Mouse (Mus musculus): ENCODE measurements around the gene Lipt2. TPM values are rescaled to one million over a fixed set of nuclear protein-coding genes. Genes with fewer than 3 reads are reported as not detected.

Lipt2 gene
- polyA plus RNA-seq, 1 experiment, result 4.2 TPM

DNA sequence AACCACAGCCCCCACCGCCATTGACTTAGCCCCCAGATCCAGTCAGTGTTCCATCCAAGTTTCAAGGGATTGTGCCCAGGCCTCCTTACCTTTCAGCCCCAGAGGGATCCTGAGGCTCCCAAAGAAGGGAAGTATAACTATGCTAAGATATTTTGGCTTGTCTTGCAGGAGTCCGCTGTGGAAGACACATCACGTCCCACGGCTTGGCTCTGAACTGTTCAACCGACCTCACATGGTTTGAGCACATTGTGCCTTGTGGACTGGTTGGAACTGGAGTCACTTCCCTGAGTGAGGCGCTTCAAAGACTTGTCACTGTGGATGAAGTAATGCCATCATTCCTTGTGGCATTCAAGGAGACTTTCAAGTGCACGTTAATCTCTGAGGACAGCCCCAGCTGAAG is 929 bp downstream of the Lipt2 start:
- peak overlapping the region; percentile 78 for H3K4me3 ChIP-seq (ENCODE audit: insufficient read depth, low read length)
- TF ChIP-seq POLR2A (IDR thresholded peaks at IDR 0.05; ENCODE audit: borderline replicate concordance, low read depth, low read length), result no peak
- TF ChIP-seq CTCF (IDR thresholded peaks at IDR 0.05; ENCODE audit: low read depth, low read length), result no peak
- H3K4me1 ChIP-seq (ENCODE audit: control insufficient read depth, insufficient read depth, low read length), result peaks cover 25% of the 10 kb centered on the region
- no peak overlapping the region for H3K27ac ChIP-seq (ENCODE audit: insufficient read depth, low read depth, low read length)

DNA sequence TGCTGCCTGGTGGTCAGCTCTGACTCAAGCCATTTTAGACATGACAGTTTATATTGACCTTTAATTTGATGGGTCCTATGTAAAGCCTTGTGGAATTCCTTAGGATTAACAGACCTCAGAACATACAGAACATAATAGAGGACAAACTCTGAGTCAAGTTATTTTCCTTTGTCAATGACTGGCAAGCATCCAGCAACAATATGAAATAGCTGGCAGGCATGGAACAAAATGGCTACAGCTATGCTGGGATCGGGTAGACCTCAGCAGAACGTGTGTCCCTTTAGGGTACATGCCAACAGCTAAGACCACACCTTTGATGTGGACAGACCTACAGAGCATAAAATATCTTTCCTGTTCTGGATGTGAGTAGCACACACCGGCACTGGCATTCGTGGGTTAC is 4.4 kb downstream of the Lipt2 start:
- H3K27ac ChIP-seq (ENCODE audit: insufficient read depth, low read depth, low read length), result no peak overlapping the region
- TF ChIP-seq CTCF (IDR thresholded peaks at IDR 0.05; ENCODE audit: low read depth, low read length), result no peak
- TF ChIP-seq POLR2A (IDR thresholded peaks at IDR 0.05; ENCODE audit: borderline replicate concordance, low read depth, low read length), result no peak
- peaks cover 16% of the 10 kb centered on the region for H3K4me1 ChIP-seq (ENCODE audit: control insufficient read depth, insufficient read depth, low read length)
- H3K4me3 ChIP-seq (ENCODE audit: insufficient read depth, low read length), result no peak overlapping the region

DNA sequence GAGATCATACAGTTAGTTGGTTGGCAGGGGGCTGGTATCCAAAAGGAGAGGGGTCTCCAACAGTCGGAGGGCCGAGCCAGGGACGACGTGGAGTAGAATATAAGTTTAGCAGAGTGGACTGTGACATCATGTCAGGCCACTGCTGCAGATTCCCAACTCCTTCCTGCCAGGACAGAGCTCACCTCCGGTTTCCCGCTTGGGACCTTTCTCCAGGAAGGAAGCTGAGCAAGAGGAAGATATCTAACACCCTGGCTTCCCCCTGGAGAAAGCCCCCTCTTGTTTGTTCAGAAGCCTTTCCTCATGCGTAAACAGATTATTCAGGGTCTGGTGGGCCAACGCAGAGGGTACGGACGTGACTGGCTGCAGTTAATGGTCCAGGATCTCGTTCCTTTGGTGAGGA is 9.6 kb downstream of the Lipt2 start:
- H3K4me3 ChIP-seq (ENCODE audit: insufficient read depth, low read length), result no peak overlapping the region
- peaks cover 4% of the 10 kb centered on the region for H3K4me1 ChIP-seq (ENCODE audit: control insufficient read depth, insufficient read depth, low read length)
- H3K27ac ChIP-seq (ENCODE audit: insufficient read depth, low read depth, low read length), result no peak overlapping the region
- TF ChIP-seq POLR2A (IDR thresholded peaks at IDR 0.05; ENCODE audit: borderline replicate concordance, low read depth, low read length) (no peak), CTCF (IDR thresholded peaks at IDR 0.05; ENCODE audit: low read depth, low read length) (no peak)

DNA sequence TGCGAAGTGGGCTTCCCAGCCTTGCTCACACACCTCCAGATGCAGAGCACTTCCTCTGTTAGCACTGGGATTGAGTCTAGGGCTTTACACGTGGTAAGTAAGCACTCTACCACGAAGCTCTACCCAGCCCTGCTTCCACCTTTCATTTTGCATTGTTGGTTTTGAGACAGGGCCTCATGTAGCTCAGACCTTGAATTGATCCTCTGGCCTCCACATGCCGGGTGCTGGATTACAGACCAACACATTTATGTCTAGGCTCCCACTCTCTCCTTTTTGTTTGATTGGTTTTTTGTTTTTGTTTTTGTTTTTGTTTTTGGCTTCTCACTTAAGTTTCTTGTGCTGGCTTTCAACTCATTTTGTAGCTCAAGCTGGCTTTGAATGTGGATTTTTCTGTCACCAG is 11.7 kb downstream of the Lipt2 start:
- Histone ChIP-seq H3K4me3 (ENCODE audit: insufficient read depth, low read length) (no peak overlapping the region), H3K27ac (ENCODE audit: insufficient read depth, low read depth, low read length) (no peak overlapping the region), H3K4me1 (ENCODE audit: control insufficient read depth, insufficient read depth, low read length) (peaks cover 10% of the 10 kb centered on the region)
- TF ChIP-seq POLR2A (IDR thresholded peaks at IDR 0.05; ENCODE audit: borderline replicate concordance, low read depth, low read length), result no peak
- no peak for TF ChIP-seq CTCF (IDR thresholded peaks at IDR 0.05; ENCODE audit: low read depth, low read length)

DNA sequence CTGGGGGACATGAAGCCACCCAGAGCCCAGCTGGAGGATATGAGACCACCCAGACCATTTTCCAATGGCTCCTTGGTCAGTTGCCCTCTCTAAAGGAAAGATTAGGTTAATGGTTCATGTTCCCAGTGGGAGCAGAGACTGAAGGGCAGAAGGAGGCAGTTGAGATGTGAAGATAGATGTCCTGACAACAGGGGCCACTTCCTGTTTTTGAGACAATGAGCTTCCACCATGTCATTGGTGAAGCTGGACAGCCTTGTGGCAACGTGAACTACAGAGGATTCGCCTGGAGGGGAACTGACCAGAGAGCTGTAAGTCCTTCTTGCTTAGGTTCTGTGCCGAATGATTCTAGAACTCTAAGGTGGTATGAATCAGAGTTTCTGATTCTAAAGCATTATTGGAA is 17.2 kb downstream of the Lipt2 start, which contains the start of gene Kcne3:
Gene Kcne3, plus strand, starts transcription at position 234 of the 400 bp plus-strand sequence.
- Histone ChIP-seq H3K4me3 (ENCODE audit: insufficient read depth, low read length) (no peak within 1 kb of the TSS), H3K4me1 (ENCODE audit: control insufficient read depth, insufficient read depth, low read length) (peaks cover 23% of the 10 kb centered on the region), H3K27ac (ENCODE audit: insufficient read depth, low read depth, low read length) (no peak within 1 kb of the TSS)
- no peak for TF ChIP-seq CTCF (IDR thresholded peaks at IDR 0.05; ENCODE audit: low read depth, low read length)
- TF ChIP-seq POLR2A (IDR thresholded peaks at IDR 0.05; ENCODE audit: borderline replicate concordance, low read depth, low read length), result no peak

DNA sequence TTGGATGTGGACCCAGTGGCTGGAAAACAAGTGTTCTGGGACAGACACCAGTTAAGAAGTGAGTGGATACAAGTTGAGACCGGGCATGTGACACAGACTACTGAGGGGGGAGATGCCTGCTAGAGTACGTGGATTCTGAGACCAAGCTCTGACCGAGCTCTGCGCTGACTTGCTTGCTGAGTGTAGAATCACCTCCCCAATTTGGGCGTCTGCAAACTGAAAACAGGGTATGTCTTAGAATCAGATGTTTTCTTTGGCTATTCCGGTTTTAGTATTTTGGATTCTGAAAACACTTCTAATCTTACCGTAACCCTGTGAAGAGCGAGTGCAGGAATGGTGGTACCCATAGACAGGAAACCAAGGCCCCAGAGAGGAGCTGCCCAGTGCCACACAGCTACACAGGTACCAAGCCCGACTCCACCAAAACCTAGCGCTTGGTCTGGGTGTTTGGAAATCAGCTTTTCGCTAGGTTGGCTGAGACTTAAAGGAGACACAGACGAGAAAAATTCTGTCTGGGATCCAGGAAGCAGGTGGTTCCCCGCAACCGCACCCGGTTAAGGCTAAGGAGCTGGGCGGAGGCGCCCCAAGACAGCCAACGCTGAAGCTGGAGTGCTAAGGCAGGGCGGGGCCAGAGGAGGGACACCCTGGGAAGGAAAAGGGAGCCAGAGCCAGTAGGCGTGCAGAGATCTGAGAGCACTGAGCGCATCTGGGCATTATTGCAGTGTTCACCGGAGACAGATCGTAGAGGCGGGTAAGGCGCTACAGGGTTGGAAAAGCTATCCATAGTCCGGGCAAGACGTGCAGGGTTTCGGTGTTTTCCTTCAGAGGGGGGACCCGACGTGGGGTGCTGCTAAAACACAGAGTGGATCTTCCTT is 19.2 kb downstream of the Lipt2 start:
- Histone ChIP-seq H3K4me1 (ENCODE audit: control insufficient read depth, insufficient read depth, low read length) (peaks cover 39% of the 10 kb centered on the region), H3K4me3 (ENCODE audit: insufficient read depth, low read length) (peak overlapping the region; percentile 48), H3K27ac (ENCODE audit: insufficient read depth, low read depth, low read length) (no peak overlapping the region)
- TF ChIP-seq POLR2A (IDR thresholded peaks at IDR 0.05; ENCODE audit: borderline replicate concordance, low read depth, low read length) (no peak), CTCF (IDR thresholded peaks at IDR 0.05; ENCODE audit: low read depth, low read length) (no peak)

DNA sequence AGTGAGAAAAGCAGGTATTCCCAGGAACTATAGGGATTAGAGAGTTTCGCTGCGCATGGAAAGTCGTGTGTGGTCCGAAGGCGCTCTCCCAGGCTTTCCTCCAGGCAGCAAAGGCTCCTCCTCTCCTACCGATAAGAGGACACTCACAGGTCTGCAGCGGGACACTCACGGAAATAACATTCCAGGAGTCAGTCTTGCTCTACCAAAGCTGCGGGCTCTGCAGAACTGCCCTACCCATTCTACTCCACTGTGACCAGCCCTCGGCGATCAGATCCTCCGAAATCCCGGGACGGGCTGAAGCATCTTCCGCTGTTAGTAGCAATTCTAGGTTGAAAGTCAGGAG is 19.8 kb downstream of the Lipt2 start:
- Histone ChIP-seq H3K4me1 (ENCODE audit: control insufficient read depth, insufficient read depth, low read length) (peaks cover 39% of the 10 kb centered on the region), H3K4me3 (ENCODE audit: insufficient read depth, low read length) (peak overlapping the region; percentile 48), H3K27ac (ENCODE audit: insufficient read depth, low read depth, low read length) (no peak overlapping the region)
- TF ChIP-seq CTCF (IDR thresholded peaks at IDR 0.05; ENCODE audit: low read depth, low read length) (no peak), POLR2A (IDR thresholded peaks at IDR 0.05; ENCODE audit: borderline replicate concordance, low read depth, low read length) (no peak)

DNA sequence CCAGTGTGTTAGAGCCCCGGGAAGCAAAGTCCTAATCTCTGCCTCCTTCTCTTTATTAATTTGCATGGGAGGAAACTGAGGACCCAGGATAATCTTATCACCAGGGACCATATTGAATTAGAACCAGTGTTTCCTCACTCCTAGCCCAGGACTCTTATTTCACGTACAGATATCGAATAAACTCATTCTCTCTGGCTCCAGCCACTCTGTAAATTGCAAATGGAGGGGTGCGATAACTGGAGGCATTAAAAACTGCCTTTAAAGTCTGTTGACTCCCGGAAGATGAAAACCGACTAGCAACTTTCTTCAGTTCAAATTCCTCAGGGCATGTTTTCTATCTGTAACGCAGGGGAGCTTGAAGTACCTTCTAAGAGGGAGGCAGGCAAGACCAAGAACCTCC is 20.3 kb downstream of the Lipt2 start:
- Histone ChIP-seq H3K4me1 (ENCODE audit: control insufficient read depth, insufficient read depth, low read length) (peaks cover 39% of the 10 kb centered on the region), H3K27ac (ENCODE audit: insufficient read depth, low read depth, low read length) (no peak overlapping the region), H3K4me3 (ENCODE audit: insufficient read depth, low read length) (0 out of 2 replicates have a peak overlapping the region, but pooled peaks have one; percentile 48)
- TF ChIP-seq CTCF (IDR thresholded peaks at IDR 0.05; ENCODE audit: low read depth, low read length) (no peak), POLR2A (IDR thresholded peaks at IDR 0.05; ENCODE audit: borderline replicate concordance, low read depth, low read length) (no peak)

DNA sequence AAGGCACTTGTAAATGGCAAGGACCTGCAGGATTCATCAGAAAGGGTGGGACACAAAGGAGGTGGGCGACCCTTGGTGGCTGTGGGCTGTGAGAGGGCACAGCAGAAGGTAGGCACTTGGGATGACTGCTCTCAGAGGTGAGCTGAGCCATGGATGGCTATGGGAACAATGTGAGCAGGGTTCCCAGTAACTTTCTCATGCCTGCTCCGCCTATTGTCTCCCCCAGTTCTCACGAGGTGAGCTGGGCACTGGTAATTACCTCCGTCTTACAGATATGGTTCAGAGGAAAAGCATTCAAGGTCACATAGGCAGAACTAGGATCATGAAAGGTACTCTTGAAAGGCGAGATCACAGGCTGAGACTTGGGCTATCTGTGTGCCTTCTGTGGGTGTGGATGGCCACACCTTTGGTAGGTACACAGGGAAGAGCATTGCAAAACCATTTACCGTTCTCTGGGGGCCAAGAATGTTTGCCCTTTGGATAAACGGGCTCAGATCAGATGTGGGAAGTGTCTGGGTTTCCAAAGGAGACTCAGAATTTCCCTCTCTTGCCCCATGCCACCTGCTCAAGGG is 20.8 kb downstream of the Lipt2 start:
- TF ChIP-seq CTCF (IDR thresholded peaks at IDR 0.05; ENCODE audit: low read depth, low read length) (no peak), POLR2A (IDR thresholded peaks at IDR 0.05; ENCODE audit: borderline replicate concordance, low read depth, low read length) (no peak)
- no peak overlapping the region for H3K27ac ChIP-seq (ENCODE audit: insufficient read depth, low read depth, low read length)
- peaks cover 36% of the 10 kb centered on the region for H3K4me1 ChIP-seq (ENCODE audit: control insufficient read depth, insufficient read depth, low read length)
- no peak overlapping the region for H3K4me3 ChIP-seq (ENCODE audit: insufficient read depth, low read length)

DNA sequence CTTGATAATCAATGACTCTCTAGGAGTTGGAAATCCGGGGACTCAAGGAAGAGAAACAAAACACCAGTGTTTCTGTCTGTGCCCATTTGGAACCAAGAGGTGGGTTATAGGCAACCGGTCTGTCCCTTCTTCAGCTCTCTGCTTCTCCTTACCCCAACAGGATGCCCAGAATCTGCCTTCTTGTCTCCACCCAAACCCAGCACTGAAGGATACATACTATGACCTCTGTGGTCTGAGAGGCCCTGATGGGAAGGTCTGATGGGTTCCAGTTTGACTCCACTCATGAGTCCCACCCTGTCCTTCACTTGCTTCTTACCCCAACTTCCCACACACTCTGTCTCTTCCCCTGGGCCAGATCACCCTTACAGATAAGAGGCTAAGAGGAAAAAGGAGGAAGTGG is 22.1 kb downstream of the Lipt2 start:
- TF ChIP-seq POLR2A (IDR thresholded peaks at IDR 0.05; ENCODE audit: borderline replicate concordance, low read depth, low read length) (no peak), CTCF (IDR thresholded peaks at IDR 0.05; ENCODE audit: low read depth, low read length) (no peak)
- no peak overlapping the region for H3K4me3 ChIP-seq (ENCODE audit: insufficient read depth, low read length)
- no peak overlapping the region for H3K27ac ChIP-seq (ENCODE audit: insufficient read depth, low read depth, low read length)
- H3K4me1 ChIP-seq (ENCODE audit: control insufficient read depth, insufficient read depth, low read length), result peaks cover 26% of the 10 kb centered on the region
